Mouse (Mus musculus): ENCODE measurements around the gene Gm28053.

- TF ChIP-seq POLR2A (IDR thresholded peaks at IDR 0.05; ENCODE audit: low read depth, low read length) (no peak), CTCF (IDR thresholded peaks at IDR 0.05; ENCODE audit: borderline replicate concordance, insufficient read depth, low read length) (no peak)
Measured at GRCm38 (mm10) chr6:48706130-48706529, 12.3 kb upstream of the Gm28053 start.

Data from embryonic fibroblast, embryonic 13.5 days (primary cell).